Mouse (Mus musculus) neural tube, embryonic 11.5 days (tissue): ENCODE data around the gene Ncoa4. TPM values are rescaled to one million over a fixed set of nuclear protein-coding genes. Genes with fewer than 3 reads are reported as not detected.

Experiments used
- ATAC-seq: fragments of 200-750 bp; cut with Nextera tagmentation; 2 replicates; pipeline ENCODE4 v1.8.0; 2017; ENCODE audit warnings: moderate number of reproducible peaks, mild to moderate bottlenecking, moderate TSS enrichment, moderate library complexity; ENCODE audit not compliant: insufficient read depth, low FRiP score, low TSS enrichment
- DNase-seq: peaks from one replicate; pipeline ENCODE4 v3.0.0-alpha.2; 2015; ENCODE audit warnings: low spot score
- H3K27ac ChIP-seq: fragments of 300-500 bp; sonication (generic); 2 replicates; pipeline ENCODE4 v1.5.1; 2014; ENCODE audit warnings: low read depth, mild to moderate bottlenecking, low read length
- H3K27me3 ChIP-seq: fragments of 300-500 bp; sonication (generic); 2 replicates; pipeline ENCODE4 v1.6.1; 2014; ENCODE audit warnings: mild to moderate bottlenecking, low read length, mixed read lengths; ENCODE audit not compliant: control insufficient read depth, insufficient read depth
- H3K36me3 ChIP-seq: fragments of 300-500 bp; sonication (generic); 2 replicates; pipeline ENCODE4 v1.6.1; 2014; ENCODE audit warnings: mild to moderate bottlenecking, low read length, moderate library complexity, mixed read lengths; ENCODE audit not compliant: control insufficient read depth, insufficient read depth
- H3K4me1 ChIP-seq: fragments of 300-500 bp; sonication (generic); 2 replicates; pipeline ENCODE4 v1.6.1; 2014; ENCODE audit warnings: low read length, mixed read lengths; ENCODE audit not compliant: control insufficient read depth, insufficient read depth
- H3K4me2 ChIP-seq: fragments of 300-500 bp; sonication (generic); 2 replicates; pipeline ENCODE4 v1.6.1; 2014; ENCODE audit warnings: low read depth, mild to moderate bottlenecking, moderate library complexity
- H3K4me3 ChIP-seq: fragments of 300-500 bp; sonication (generic); 2 replicates; pipeline ENCODE4 v1.5.1; 2014; ENCODE audit warnings: low read depth, low read length
- H3K9ac ChIP-seq: fragments of 300-500 bp; sonication (generic); 2 replicates; pipeline ENCODE4 v1.6.1; 2014; ENCODE audit warnings: mild to moderate bottlenecking, low read length
- H3K9me3 ChIP-seq: fragments of 300-500 bp; sonication (generic); 2 replicates; pipeline ENCODE4 v1.6.1; 2016; ENCODE audit warnings: low read length; ENCODE audit not compliant: control insufficient read depth
- WGBS: fragments of 180-500 bp; shearing (Covaris S2); extraction: QIAGEN DNeasy Blood & Tissue Kit; methylation state at CpG from one replicate; pipeline ENCODE4 v1.1.7; 2014; 5-methylcytosine and 5-hydroxymethylcytosine counted together
- polyA plus RNA-seq: library from polyadenylated mRNA; unstranded; fragments of >200 nt; fragmentation: Nextera tagmentation; extraction: Ambion mirVana; gene quantifications from 2 replicates; pipeline ENCODE4 v1.2.1, GENCODE M21; 2014

The Ncoa4 gene
- polyA plus RNA-seq, 1 experiment from 2014 or later, result 106 TPM

- Histone ChIP-seq H3K9ac (peak overlapping the region; percentile 82), H3K27me3 (no peaks in the 10 kb centered on the region), H3K27ac (no peak overlapping the region), H3K9me3 (no peaks in the 10 kb centered on the region), H3K4me1 (peaks cover 17% of the 10 kb centered on the region), H3K4me3 (peak overlapping the region; percentile 99), H3K36me3 (peaks cover 8% of the 10 kb centered on the region; the same call in 1 of the 2 replicates), H3K4me2 (peak overlapping the region; percentile 64)
- 0% methylated on average over 24 of the region's 26 CpGs for WGBS
- ATAC-seq, result no peak; the same call in 1 of the 2 replicates
- DNase-seq, result peak; percentile 50
These were observed 41.7 kb downstream of the Ncoa4 start for GRCm38 (mm10) chr14:32201354-32201753.

GRCm38 (mm10) chr14:32201791-32202451, 42.3 kb downstream of the Ncoa4 start, which contains the start of the genes Timm23 and Parg:
Gene Timm23 (minus strand): TSS chr14:32201898.
Gene Parg (plus strand): TSS chr14:32201949.
- Histone ChIP-seq H3K27me3 (no peaks in the 10 kb centered on the region), H3K4me3 (peak within 1 kb of the TSS; percentile 99), H3K36me3 (peaks cover 8% of the 10 kb centered on the region; the same call in 1 of the 2 replicates), H3K9me3 (no peaks in the 10 kb centered on the region), H3K9ac (peak within 1 kb of the TSS; percentile 95), H3K4me1 (peaks cover 17% of the 10 kb centered on the region), H3K27ac (no peak within 1 kb of the TSS), H3K4me2 (peak within 1 kb of the TSS; percentile 64)
- DNase-seq (peak; percentile 91), ATAC-seq (peak; percentile 88)
- under 1% methylated on average over 63 of the region's 77 CpGs for WGBS

GRCm38 (mm10) chr14:32226601-32227000, 66.9 kb downstream of the Ncoa4 start:
- Histone ChIP-seq H3K36me3 (no peaks in the 10 kb centered on the region), H3K4me1 (no peaks in the 10 kb centered on the region), H3K4me2 (no peak overlapping the region), H3K9ac (no peak overlapping the region), H3K27me3 (no peaks in the 10 kb centered on the region), H3K27ac (no peak overlapping the region), H3K9me3 (no peaks in the 10 kb centered on the region), H3K4me3 (no peak overlapping the region)
- DNase-seq (no peak), ATAC-seq (no peak)

DNA sequence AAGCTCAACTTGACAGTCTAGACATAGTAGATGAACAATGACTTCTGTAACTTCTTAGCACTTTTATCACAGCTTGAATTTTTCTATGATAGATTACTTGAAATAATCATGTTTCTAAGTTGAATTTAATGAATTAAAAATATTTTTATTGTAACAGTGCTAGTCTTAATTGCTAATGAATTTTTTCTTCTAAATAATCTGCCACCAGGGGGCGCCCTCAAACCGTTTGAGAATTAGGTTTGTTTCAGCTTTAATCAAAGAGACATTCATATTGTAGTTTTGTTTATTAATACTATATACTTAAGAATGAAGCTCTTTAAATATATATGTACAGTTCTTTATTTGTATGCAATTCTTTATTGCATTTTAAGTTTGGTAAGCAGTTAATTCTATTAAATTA, 69.3 kb downstream of the Ncoa4 start:
- DNase-seq (peak; percentile 66), ATAC-seq (no peak)
- no peak overlapping the region for H3K27ac ChIP-seq
- no peaks in the 10 kb centered on the region for H3K9me3 ChIP-seq
- H3K4me3 ChIP-seq, result no peak overlapping the region
- no peaks in the 10 kb centered on the region for H3K27me3 ChIP-seq
- H3K36me3 ChIP-seq, result no peaks in the 10 kb centered on the region
- no peaks in the 10 kb centered on the region for H3K4me1 ChIP-seq
- WGBS, result 0% methylated on average over 2 of the region's 2 CpGs
- H3K4me2 ChIP-seq, result no peak overlapping the region
- no peak overlapping the region for H3K9ac ChIP-seq

Other genes with a start within 250 kb of the Ncoa4 start
- gene Galnt15, start 130.9 kb upstream of the Ncoa4 start, polyA plus RNA-seq, result 0.11 TPM in 1 of 2 replicates, not detected in the other
- gene Oxnad1, start 74.5 kb upstream of the Ncoa4 start, polyA plus RNA-seq, result 20.4 and 23.0 TPM in 2 replicates
- gene Dph3, start 74.1 kb upstream of the Ncoa4 start, polyA plus RNA-seq, result 82.4 and 88.7 TPM in 2 replicates
- gene Msmb, start 17.8 kb upstream of the Ncoa4 start, polyA plus RNA-seq, result not detected in 2 replicates
- 303 and 304 TPM in 2 replicates for gene Timm23, start 42.0 kb downstream of the Ncoa4 start, polyA plus RNA-seq
- 65.4 and 69.5 TPM in 2 replicates for gene Parg, start 42.1 kb downstream of the Ncoa4 start, polyA plus RNA-seq
- gene Ogdhl, start 162.2 kb downstream of the Ncoa4 start, polyA plus RNA-seq, result 16.9 and 18.6 TPM in 2 replicates
- gene 1700024G13Rik, start 228.5 kb downstream of the Ncoa4 start, polyA plus RNA-seq, result not detected in 2 replicates